In the genomic region with DNA sequence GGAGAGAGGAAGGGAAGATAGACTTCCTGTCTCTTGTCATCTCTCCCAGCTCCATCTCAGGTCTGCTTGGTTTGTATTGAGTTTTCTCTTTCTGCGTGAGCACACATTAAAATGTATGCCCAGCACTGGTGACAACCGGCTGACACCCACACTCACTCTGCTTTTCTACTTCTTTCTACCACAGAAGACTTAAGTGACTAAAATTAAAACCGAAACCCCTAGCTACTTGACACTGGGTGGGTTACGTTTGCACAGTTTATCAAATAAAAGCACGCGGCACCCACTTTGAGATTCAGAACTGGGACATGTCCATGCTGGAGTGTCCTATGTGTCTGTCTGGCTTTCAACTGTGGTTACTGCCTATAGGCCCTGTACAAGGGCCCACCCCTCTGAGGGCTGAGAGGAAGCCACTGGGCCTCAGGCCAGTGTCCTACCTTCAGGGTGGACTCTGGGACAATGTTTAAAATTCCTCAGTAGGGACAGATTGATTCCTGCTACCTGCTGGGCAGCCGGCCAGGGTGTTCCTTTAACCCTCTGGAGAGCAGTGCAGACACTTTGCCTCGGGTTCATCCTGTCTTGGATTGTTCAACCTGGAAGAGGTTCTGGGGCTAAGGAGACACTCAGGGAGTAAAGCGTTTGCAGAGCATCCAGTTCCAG, we compare ENCODE assay signal across 11 mouse cellular contexts. TPM values are rescaled to one million over a fixed set of nuclear protein-coding genes. Genes with fewer than 3 reads are reported as not detected.
DNase-seq lines count a peak whose midpoint lies in the region; ATAC-seq and TF ChIP-seq lines count a peak whose summit lies in the region.
"Had no signal": no experiment of that assay in that cellular context is flagged by ENCODE, and none has a peak within 500 bp of the region (broad histone marks: within the 10 kb centered on the region; RNA-seq: fewer than 3 reads in every experiment).

No protein-coding gene starts in this region.

- H3K9ac ChIP-seq in kidney, embryonic 14.5 days (ENCODE audit: low read depth, low read length) = no peak overlapping the region
- H3K9ac ChIP-seq in heart, adult 2 months (ENCODE audit: low read depth, low read length) = no peak overlapping the region
- H3K9ac ChIP-seq: lung, embryonic 14.5 days had no signal

- DNase-seq in kidney, adult 18-20 months = peak; percentile 61
- DNase-seq in A20 (ENCODE audit: low read depth, low spot score) = peak; percentile 64
- peak; percentile 67 to 84 for DNase-seq in kidney, postnatal 36 days
- DNase-seq in heart, adult 2 months = no peak
- no peak for DNase-seq in urinary bladder, postnatal 14 days (ENCODE audit: low spot score)
- DNase-seq: gastrocnemius, postnatal 14 days; lung, embryonic 14.5 days; thymus, postnatal 25 days had no signal

- H3K27me3 ChIP-seq in kidney, embryonic 14.5 days (ENCODE audit: control insufficient read depth, insufficient read depth, low read length) = no peaks in the 10 kb centered on the region
- H3K27me3 ChIP-seq in heart, adult 2 months (ENCODE audit: control insufficient read depth, insufficient read depth, low read length) = no peaks in the 10 kb centered on the region

- no peak overlapping the region for H3K4me3 ChIP-seq in kidney, embryonic 14.5 days (ENCODE audit: low read length)
- H3K4me3 ChIP-seq in bone marrow, adult 2 months (replicated peaks; ENCODE audit: control insufficient read depth, low read depth, low read length) = no peak overlapping the region
- H3K4me3 ChIP-seq in heart, adult 2 months = no peak overlapping the region

- H3K79me2 ChIP-seq in heart, adult 2 months (replicated peaks; ENCODE audit: control insufficient read depth, insufficient read depth, low read length) = no peaks in the 10 kb centered on the region

- H3K4me2 ChIP-seq in kidney, embryonic 14.5 days (replicated peaks; ENCODE audit: low read depth, low read length) = no peak overlapping the region
- H3K4me2 ChIP-seq: lung, embryonic 14.5 days had no signal

- H3K9me3 ChIP-seq in kidney, embryonic 14.5 days (ENCODE audit: control insufficient read depth, low read length) = no peaks in the 10 kb centered on the region

- no peak overlapping the region for H3K27ac ChIP-seq in kidney, embryonic 14.5 days (ENCODE audit: low read depth, low read length)
- 0 out of 2 replicates have a peak overlapping the region, but pooled peaks have one; percentile 2 for H3K27ac ChIP-seq in bone marrow, adult 2 months (ENCODE audit: control insufficient read depth, insufficient read depth, low read depth, low read length, poor library complexity)
- H3K27ac ChIP-seq in heart, adult 2 months = no peak overlapping the region

- intact Hi-C loops in heart, adult 2 months (cut with DNase I) = no loop called here

- no peak for TF ChIP-seq POLR2A in bone marrow, adult 2 months (IDR thresholded peaks at IDR 0.05; ENCODE audit: borderline replicate concordance, control insufficient read depth, low read depth, low read length)
- no peak for TF ChIP-seq POLR2A in heart, adult 2 months (IDR thresholded peaks at IDR 0.05; ENCODE audit: insufficient read depth, low read depth, low read length)

- WGBS in kidney, embryonic 14.5 days = 77% methylated on average over 9 of the region's 9 CpGs
- WGBS in bone marrow, adult 2 months = 72% methylated on average over 9 of the region's 9 CpGs
- 76% methylated on average over 9 of the region's 9 CpGs for WGBS in heart, adult 2 months

- H3K4me1 ChIP-seq in kidney, embryonic 14.5 days (ENCODE audit: control insufficient read depth, insufficient read depth, low read length) = no peaks in the 10 kb centered on the region
- peaks cover 3% of the 10 kb centered on the region; the same call in 1 of the 2 replicates for H3K4me1 ChIP-seq in bone marrow, adult 2 months (ENCODE audit: control insufficient read depth, insufficient read depth, low read length)
- no peaks in the 10 kb centered on the region for H3K4me1 ChIP-seq in heart, adult 2 months (ENCODE audit: control insufficient read depth, insufficient read depth, low read length)

- TF ChIP-seq CTCF in bone marrow, adult 2 months (IDR thresholded peaks at IDR 0.05; ENCODE audit: control insufficient read depth, insufficient read depth, low read length) = no peak
- TF ChIP-seq CTCF in heart, adult 2 months (IDR thresholded peaks at IDR 0.05) = no peak

- H3K36me3 ChIP-seq in kidney, embryonic 14.5 days (ENCODE audit: control insufficient read depth, insufficient read depth, low read length) = no peaks in the 10 kb centered on the region
- H3K36me3 ChIP-seq in heart, adult 2 months (ENCODE audit: control insufficient read depth, insufficient read depth, low read length) = no peaks in the 10 kb centered on the region

- no peak for TF ChIP-seq EP300 in heart, adult 2 months (IDR thresholded peaks at IDR 0.05; ENCODE audit: insufficient read depth, low read depth, low read length)

- no peak for ATAC-seq in kidney, embryonic 14.5 days (ENCODE audit: low FRiP score, low TSS enrichment)
- ATAC-seq: midbrain, embryonic 16.5 days had no signal

RNA-seq across cellular contexts. Expression of a gene that starts 23.5 kb away (rescaled TPM):
- polyA plus RNA-seq in kidney, embryonic 14.5 days (2014; fragmentation: Nextera tagmentation; extraction: Ambion mirVana) = 4.9 and 8.3 TPM in 2 replicates
- polyA plus RNA-seq in bone marrow, adult 2 months (2011; ENCODE audit: insufficient read depth, insufficient read length, low replicate concordance, missing spikeins) = 7.3 and 18.8 TPM in 2 replicates
- total RNA-seq in heart, adult 2 months (2021) = 10 to 100 TPM in 1 of 2 experiments, 1 to 10 TPM in 1; 8.1 to 12.3 TPM
- polyA plus RNA-seq in heart, adult 2 months (2012; rRNA removed) = 4.7 and 5.4 TPM in 2 replicates

Comparison
In these comparisons a context has a peak if more than half of its experiments do, and no peak if none do; other contexts are left out.
1. DNase-seq: peak in kidney, adult 18-20 months (single experiment), A20 (single experiment) and kidney, postnatal 36 days (2 of 2); none in heart, adult 2 months (0 of 2) and urinary bladder, postnatal 14 days (single experiment).